Mouse (Mus musculus) ES-Bruce4 (cell line): ENCODE results near the gene Cdh9.

ENCODE experiments used
- CTCF ChIP-seq: IDR thresholded peaks from one replicate; pipeline ENCODE4 v1.8.1; 2011; ENCODE audit warnings: low read depth, low read length
- EP300 ChIP-seq: IDR thresholded peaks from 2 replicates; pipeline ENCODE4 v1.6.1; 2011; ENCODE audit warnings: low read depth, low read length; ENCODE audit not compliant: insufficient read depth
- POLR2A ChIP-seq: IDR thresholded peaks from one replicate; pipeline ENCODE4 v1.8.1; 2011; ENCODE audit warnings: low read length; ENCODE audit not compliant: insufficient read depth

GRCm38 (mm10) chr15:16882542-16882941 lies 154.0 kb downstream of the Cdh9 start:
- TF ChIP-seq POLR2A (no peak), CTCF (no peak), EP300 (no peak)
